Mouse (Mus musculus) stomach, embryonic 14.5 days (tissue): ENCODE measurements around the gene Stra6l. TPM values are rescaled to one million over a fixed set of nuclear protein-coding genes. Genes with fewer than 3 reads are reported as not detected.

Source experiments
- ATAC-seq: fragments of 200-750 bp; cut with Nextera tagmentation; 2 replicates; pipeline ENCODE4 v1.8.0; 2017; ENCODE audit warnings: low read depth, moderate TSS enrichment; ENCODE audit not compliant: insufficient number of reproducible peaks, insufficient read depth, low FRiP score
- H3K27ac ChIP-seq: fragments of 300-500 bp; sonication (generic); 2 replicates; pipeline ENCODE4 v1.5.1; 2014; ENCODE audit warnings: mild to moderate bottlenecking, low read length, moderate library complexity, mixed read lengths
- H3K27me3 ChIP-seq: fragments of 300-500 bp; sonication (generic); 2 replicates; pipeline ENCODE4 v1.6.1; 2014; ENCODE audit warnings: low read length, control low read depth, mixed read lengths; ENCODE audit not compliant: control insufficient read depth, insufficient read depth
- H3K36me3 ChIP-seq: fragments of 300-500 bp; sonication (generic); 2 replicates; pipeline ENCODE4 v1.6.1; 2014; ENCODE audit warnings: mild to moderate bottlenecking, control low read depth, low read length, moderate library complexity, mixed read lengths; ENCODE audit not compliant: control insufficient read depth, insufficient read depth
- H3K4me1 ChIP-seq: fragments of 300-500 bp; sonication (generic); 2 replicates; pipeline ENCODE4 v1.6.1; 2014; ENCODE audit warnings: low read length, control low read depth, mixed read lengths; ENCODE audit not compliant: control insufficient read depth, insufficient read depth
- H3K4me2 ChIP-seq: fragments of 300-500 bp; sonication (generic); replicated peaks from 2 replicates; pipeline ENCODE4 v1.6.1; 2014; ENCODE audit warnings: low read depth, low read length, control low read depth
- H3K4me3 ChIP-seq: fragments of 300-500 bp; sonication (generic); 2 replicates; pipeline ENCODE4 v1.5.1; 2014; ENCODE audit warnings: low read depth, low read length, control low read depth
- H3K9ac ChIP-seq: fragments of 300-500 bp; sonication (generic); replicated peaks from 2 replicates; pipeline ENCODE4 v1.6.1; 2014; ENCODE audit warnings: low read depth, mild to moderate bottlenecking, control low read depth, low read length, moderate library complexity, mixed read lengths
- H3K9me3 ChIP-seq: fragments of 300-500 bp; sonication (generic); 2 replicates; pipeline ENCODE4 v1.6.1; 2016; ENCODE audit warnings: low read depth, low read length, control low read depth; ENCODE audit not compliant: control insufficient read depth
- WGBS: fragments of 180-500 bp; shearing (Covaris S2); extraction: QIAGEN DNeasy Blood & Tissue Kit; methylation state at CpG from one replicate; pipeline ENCODE4 v1.1.7; 2014; 5-methylcytosine and 5-hydroxymethylcytosine counted together
- polyA plus RNA-seq: library from polyadenylated mRNA; unstranded; fragments of >200 nt; fragmentation: Nextera tagmentation; extraction: Ambion mirVana; gene quantifications from 2 replicates; pipeline ENCODE4 v1.2.1, GENCODE M21; 2014

Stra6l gene
- polyA plus RNA-seq, 1 experiment from 2014 or later: 0.12 TPM

- no peak overlapping the region for H3K27ac ChIP-seq
- H3K27me3 ChIP-seq: no peaks in the 10 kb centered on the region
- 81% methylated on average over 4 of the region's 4 CpGs for WGBS
- H3K4me3 ChIP-seq: no peak overlapping the region
- H3K4me1 ChIP-seq: no peaks in the 10 kb centered on the region
- H3K9me3 ChIP-seq: no peaks in the 10 kb centered on the region
- no peak overlapping the region for H3K9ac ChIP-seq
- H3K4me2 ChIP-seq: no peak overlapping the region
- no peak for ATAC-seq
- H3K36me3 ChIP-seq: no peaks in the 10 kb centered on the region
Observed at GRCm38 (mm10) chr4:45911876-45912275, 63.4 kb downstream of the Stra6l start.

GRCm38 (mm10) chr4:45917091-45917490, 68.6 kb downstream of the Stra6l start:
- WGBS: 71% methylated on average over 7 of the region's 7 CpGs
- H3K4me1 ChIP-seq: no peaks in the 10 kb centered on the region
- no peaks in the 10 kb centered on the region for H3K36me3 ChIP-seq
- no peak overlapping the region for H3K27ac ChIP-seq
- H3K9me3 ChIP-seq: no peaks in the 10 kb centered on the region
- no peak overlapping the region for H3K4me2 ChIP-seq
- no peaks in the 10 kb centered on the region for H3K27me3 ChIP-seq
- H3K9ac ChIP-seq: no peak overlapping the region
- no peak for ATAC-seq
- no peak overlapping the region for H3K4me3 ChIP-seq

- ATAC-seq: no peak
- Histone ChIP-seq H3K9ac (no peak overlapping the region), H3K9me3 (no peaks in the 10 kb centered on the region), H3K4me3 (no peak overlapping the region), H3K4me1 (no peaks in the 10 kb centered on the region), H3K4me2 (no peak overlapping the region), H3K27me3 (no peaks in the 10 kb centered on the region), H3K36me3 (no peaks in the 10 kb centered on the region), H3K27ac (no peak overlapping the region)
- 75% methylated on average over 10 of the region's 10 CpGs for WGBS
Observed at GRCm38 (mm10) chr4:45921663-45922435, 73.4 kb downstream of the Stra6l start.

GRCm38 (mm10) chr4:45924011-45924410, 75.5 kb downstream of the Stra6l start:
- H3K27me3 ChIP-seq: no peaks in the 10 kb centered on the region
- 91% methylated on average over 4 of the region's 4 CpGs for WGBS
- no peak overlapping the region for H3K4me3 ChIP-seq
- ATAC-seq: no peak
- no peak overlapping the region for H3K4me2 ChIP-seq
- H3K9ac ChIP-seq: no peak overlapping the region
- no peak overlapping the region for H3K27ac ChIP-seq
- H3K4me1 ChIP-seq: no peaks in the 10 kb centered on the region
- no peaks in the 10 kb centered on the region for H3K36me3 ChIP-seq
- no peaks in the 10 kb centered on the region for H3K9me3 ChIP-seq

DNA sequence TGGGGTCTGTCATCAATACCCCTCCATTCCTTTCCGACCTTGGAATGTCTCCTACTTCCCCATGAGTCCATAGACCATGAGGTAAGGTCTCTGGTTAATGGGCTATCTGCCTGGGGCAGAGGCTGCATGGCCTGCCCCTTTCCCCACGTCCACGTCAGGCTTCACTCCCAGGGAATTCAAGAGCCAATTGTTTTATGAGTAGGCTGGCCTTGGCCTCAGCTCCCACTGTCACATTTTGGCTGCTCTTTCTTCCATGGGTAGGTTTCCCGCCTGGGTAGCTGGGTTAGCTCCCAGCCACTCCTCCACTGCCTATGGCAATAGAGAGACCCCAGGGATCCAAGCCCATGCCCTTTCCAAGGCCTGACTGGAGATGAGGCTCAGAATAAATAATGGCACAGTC, 80.1 kb downstream of the Stra6l start:
- Histone ChIP-seq H3K9ac (no peak overlapping the region), H3K27ac (no peak overlapping the region), H3K4me2 (no peak overlapping the region), H3K27me3 (no peaks in the 10 kb centered on the region), H3K36me3 (no peaks in the 10 kb centered on the region), H3K9me3 (no peaks in the 10 kb centered on the region), H3K4me3 (no peak overlapping the region), H3K4me1 (no peaks in the 10 kb centered on the region)
- ATAC-seq: no peak
- WGBS: 77% methylated on average over 4 of the region's 4 CpGs

Other genes with a start within 250 kb of the Stra6l start
- 5.0 and 12.5 TPM in 2 replicates for gene Aldh1b1, start 49.6 kb upstream of the Stra6l start, polyA plus RNA-seq
- gene Igfbpl1, start 21.7 kb upstream of the Stra6l start, polyA plus RNA-seq: 0.48 and 1.2 TPM in 2 replicates
- gene Ccdc180, start 41.6 kb downstream of the Stra6l start, polyA plus RNA-seq: 0.06 and 0.29 TPM in 2 replicates
- gene Tdrd7, start 116.7 kb downstream of the Stra6l start, polyA plus RNA-seq: 21.0 and 23.9 TPM in 2 replicates
- 1.8 and 3.2 TPM in 2 replicates for gene Tmod1, start 190.3 kb downstream of the Stra6l start, polyA plus RNA-seq